Mouse (Mus musculus): ENCODE results near the gene Pitx3.

GRCm38 (mm10) chr19:46104187-46104557, 44.0 kb downstream of the Pitx3 start:
- TF ChIP-seq POLR2A (IDR thresholded peaks at IDR 0.05; ENCODE audit: insufficient read depth, low read length) (no peak), CTCF (IDR thresholded peaks at IDR 0.05; ENCODE audit: low read depth, low read length) (no peak)

Measured in ES-Bruce4 (cell line).